Mouse (Mus musculus) spleen, adult 2 months (tissue): ENCODE data around the gene Kifc3.
A peak's percentile ranks its signal among the peaks of the same experiment; 100 is the strongest.

Source experiments
- CTCF ChIP-seq: fragments of 200-500 bp; IDR thresholded peaks from 2 replicates; pipeline ENCODE4 v1.5.1; 2011; ENCODE audit warnings: mild to moderate bottlenecking, inconsistent platforms; ENCODE audit not compliant: insufficient read depth, insufficient read length, insufficient replicate concordance; ENCODE audit errors: extremely low read depth
- POLR2A ChIP-seq: fragments of 200-500 bp; IDR thresholded peaks from 2 replicates; pipeline ENCODE4 v1.6.1; 2011; ENCODE audit warnings: low read depth, low read length, inconsistent platforms

- TF ChIP-seq CTCF (peak; percentile 85), POLR2A (no peak)
Observed at GRCm38 (mm10) chr8:95099009-95099408, 103.6 kb downstream of the Kifc3 start.
